Mouse (Mus musculus) bone marrow, adult 2 months (tissue): ENCODE measurements around the gene Pkp4. TPM values are rescaled to one million over a fixed set of nuclear protein-coding genes. Genes with fewer than 3 reads are reported as not detected.
A peak's percentile ranks its signal among the peaks of the same experiment; 100 is the strongest.

Source experiments
- H3K27ac ChIP-seq: fragments of 200-500 bp; 2 replicates; pipeline ENCODE4 v1.5.1; 2012; ENCODE audit warnings: low read depth, mild to moderate bottlenecking, control low read depth, inconsistent platforms, low read length; ENCODE audit not compliant: control insufficient read depth, poor library complexity, insufficient read depth
- H3K4me1 ChIP-seq: fragments of 200-500 bp; 2 replicates; pipeline ENCODE4 v1.6.1; 2011; ENCODE audit warnings: low read length; ENCODE audit not compliant: control insufficient read depth, insufficient read depth
- H3K4me3 ChIP-seq: fragments of 200-500 bp; replicated peaks from 2 replicates; pipeline ENCODE3; 2011; ENCODE audit warnings: mild to moderate bottlenecking, low read depth, low read length, control low read depth; ENCODE audit not compliant: control insufficient read depth
- CTCF ChIP-seq: fragments of 200-500 bp; IDR thresholded peaks from 2 replicates; pipeline ENCODE4 v1.5.1; 2011; ENCODE audit warnings: low read length, control low read depth; ENCODE audit not compliant: control insufficient read depth, insufficient read depth
- POLR2A ChIP-seq: fragments of 200-500 bp; IDR thresholded peaks from 2 replicates; pipeline ENCODE4 v1.6.1; 2011; ENCODE audit warnings: low read depth, mild to moderate bottlenecking, control low read depth, low read length, borderline replicate concordance; ENCODE audit not compliant: control insufficient read depth
- WGBS: fragments of 180-500 bp; shearing (Covaris S2); methylation state at CpG from one replicate; pipeline ENCODE4 v1.1.7; 2018; 5-methylcytosine and 5-hydroxymethylcytosine counted together
- polyA plus RNA-seq: library from polyadenylated mRNA; stranded (reverse); fragments of >200 nt; gene quantifications from 2 replicates; pipeline ENCODE4 v1.2.4, GENCODE M21; 2011; ENCODE audit warnings: low replicate concordance; ENCODE audit not compliant: missing spikeins, insufficient read depth, insufficient read length

The Pkp4 gene
- polyA plus RNA-seq, 1 experiment: 14.8 TPM

- WGBS: 85% methylated on average over 8 of the region's 8 CpGs
- Histone ChIP-seq H3K27ac (no peak overlapping the region), H3K4me3 (no peak overlapping the region), H3K4me1 (peaks cover 2% of the 10 kb centered on the region)
- TF ChIP-seq CTCF (no peak), POLR2A (no peak)
Observed at GRCm38 (mm10) chr2:59338926-59339325, 178.3 kb downstream of the Pkp4 start.

- peaks cover 2% of the 10 kb centered on the region for H3K4me1 ChIP-seq
- no peak for TF ChIP-seq CTCF
- no peak for TF ChIP-seq POLR2A
- WGBS: 47% methylated on average over 5 of the region's 5 CpGs
- no peak overlapping the region for H3K4me3 ChIP-seq
- 0 out of 2 replicates have a peak overlapping the region, but pooled peaks have one; percentile 14 for H3K27ac ChIP-seq
Observed at GRCm38 (mm10) chr2:59339776-59340539, 179.3 kb downstream of the Pkp4 start.

- H3K4me3 ChIP-seq: no peak overlapping the region
- WGBS: 91% methylated on average over 1 of the region's 1 CpGs
- peaks cover 2% of the 10 kb centered on the region for H3K4me1 ChIP-seq
- no peak overlapping the region for H3K27ac ChIP-seq
- TF ChIP-seq CTCF (no peak), POLR2A (no peak)
Observed at GRCm38 (mm10) chr2:59340878-59341277, 180.2 kb downstream of the Pkp4 start.

- TF ChIP-seq POLR2A (no peak), CTCF (no peak)
- 61% methylated on average over 6 of the region's 6 CpGs for WGBS
- Histone ChIP-seq H3K4me3 (no peak overlapping the region), H3K4me1 (peaks cover 6% of the 10 kb centered on the region), H3K27ac (no peak overlapping the region)
Observed at GRCm38 (mm10) chr2:59342591-59343210, 182.1 kb downstream of the Pkp4 start.

GRCm38 (mm10) chr2:59343834-59344233, 183.2 kb downstream of the Pkp4 start:
- TF ChIP-seq CTCF (no peak), POLR2A (no peak)
- H3K27ac ChIP-seq: no peak overlapping the region
- H3K4me1 ChIP-seq: peaks cover 6% of the 10 kb centered on the region
- no peak overlapping the region for H3K4me3 ChIP-seq
- 91% methylated on average over 11 of the region's 11 CpGs for WGBS

GRCm38 (mm10) chr2:59344699-59345098, 184.0 kb downstream of the Pkp4 start:
- peaks cover 4% of the 10 kb centered on the region; the same call in 1 of the 2 replicates for H3K4me1 ChIP-seq
- no peak for TF ChIP-seq CTCF
- no peak for TF ChIP-seq POLR2A
- WGBS: 86% methylated on average over 13 of the region's 13 CpGs
- no peak overlapping the region for H3K4me3 ChIP-seq
- H3K27ac ChIP-seq: no peak overlapping the region

GRCm38 (mm10) chr2:59345141-59345839, 184.6 kb downstream of the Pkp4 start:
- Histone ChIP-seq H3K4me1 (peaks cover 4% of the 10 kb centered on the region; the same call in 1 of the 2 replicates), H3K27ac (no peak overlapping the region), H3K4me3 (no peak overlapping the region)
- TF ChIP-seq CTCF: no peak
- no peak for TF ChIP-seq POLR2A
- WGBS: 86% methylated on average over 11 of the region's 11 CpGs

- WGBS: 11% methylated on average over 12 of the region's 12 CpGs
- H3K4me1 ChIP-seq: peaks cover 4% of the 10 kb centered on the region; the same call in 1 of the 2 replicates
- no peak overlapping the region for H3K4me3 ChIP-seq
- TF ChIP-seq CTCF (no peak), POLR2A (no peak)
- no peak overlapping the region for H3K27ac ChIP-seq
Observed at GRCm38 (mm10) chr2:59346443-59346842, 185.8 kb downstream of the Pkp4 start.
